Mouse (Mus musculus): ENCODE measurements around the gene Foxn2.

GRCm38 (mm10) chr17:88492107-88492460 lies 51.6 kb downstream of the Foxn2 start:
- TF ChIP-seq POLR2A (IDR thresholded peaks at IDR 0.05; ENCODE audit: borderline replicate concordance, extremely low read depth, low read depth, low read length) (no peak), CTCF (IDR thresholded peaks at IDR 0.05; ENCODE audit: insufficient read depth, low read length) (no peak)
